Mouse (Mus musculus) hindbrain, embryonic 12.5 days (tissue): ENCODE measurements around the gene Podxl. TPM values are rescaled to one million over a fixed set of nuclear protein-coding genes. Genes with fewer than 3 reads are reported as not detected.

Experiments
- ATAC-seq: fragments of 200-750 bp; cut with Nextera tagmentation; 2 replicates; pipeline ENCODE4 v1.8.0; 2017; ENCODE audit warnings: moderate TSS enrichment; ENCODE audit not compliant: low FRiP score
- H3K27ac ChIP-seq: fragments of 300-500 bp; sonication (generic); 2 replicates; pipeline ENCODE4 v1.5.1; 2016; ENCODE audit warnings: mild to moderate bottlenecking
- H3K27me3 ChIP-seq: fragments of 300-500 bp; sonication (generic); 2 replicates; pipeline ENCODE4 v1.6.1; 2016; ENCODE audit warnings: mild to moderate bottlenecking
- H3K36me3 ChIP-seq: fragments of 300-500 bp; sonication (generic); 2 replicates; pipeline ENCODE4 v1.6.1; 2016; ENCODE audit warnings: mild to moderate bottlenecking
- H3K4me1 ChIP-seq: fragments of 300-500 bp; sonication (generic); 2 replicates; pipeline ENCODE4 v1.6.1; 2016
- H3K4me2 ChIP-seq: fragments of 300-500 bp; sonication (generic); replicated peaks from 2 replicates; pipeline ENCODE4 v1.6.1; 2016; ENCODE audit warnings: mild to moderate bottlenecking
- H3K4me3 ChIP-seq: fragments of 300-500 bp; sonication (generic); 2 replicates; pipeline ENCODE4 v1.5.1; 2016; ENCODE audit warnings: mild to moderate bottlenecking
- H3K9ac ChIP-seq: fragments of 300-500 bp; sonication (generic); 2 replicates; pipeline ENCODE4 v1.6.1; 2016; ENCODE audit warnings: mild to moderate bottlenecking, moderate library complexity
- H3K9me3 ChIP-seq: fragments of 300-500 bp; sonication (generic); replicated peaks from 2 replicates; pipeline ENCODE4 v1.6.1; 2016; ENCODE audit warnings: mild to moderate bottlenecking
- WGBS: fragments of 180-500 bp; shearing (Covaris S2); methylation state at CpG from one replicate; pipeline ENCODE4 v1.1.7; 2016; 5-methylcytosine and 5-hydroxymethylcytosine counted together
- polyA plus RNA-seq: library from polyadenylated mRNA; unstranded; fragments of >200 nt; fragmentation: Nextera tagmentation; extraction: Ambion mirVana; gene quantifications from 2 replicates; pipeline ENCODE4 v1.2.1, GENCODE M21; 2016

Gene Podxl
- polyA plus RNA-seq, 1 experiment from 2014 or later = 15.7 TPM

- no peak for ATAC-seq
- Histone ChIP-seq H3K4me3 (no peak overlapping the region), H3K9ac (no peak overlapping the region), H3K36me3 (no peaks in the 10 kb centered on the region), H3K27ac (no peak overlapping the region), H3K27me3 (no peaks in the 10 kb centered on the region), H3K9me3 (no peaks in the 10 kb centered on the region), H3K4me1 (peaks cover 11% of the 10 kb centered on the region), H3K4me2 (no peak overlapping the region)
- 81% methylated on average over 2 of the region's 2 CpGs for WGBS
Measured at GRCm38 (mm10) chr6:31592128-31592527, 28.3 kb upstream of the Podxl start.

- H3K4me1 ChIP-seq = peaks cover 6% of the 10 kb centered on the region
- no peaks in the 10 kb centered on the region for H3K36me3 ChIP-seq
- H3K9me3 ChIP-seq = no peaks in the 10 kb centered on the region
- no peak overlapping the region for H3K4me2 ChIP-seq
- H3K9ac ChIP-seq = no peak overlapping the region
- H3K4me3 ChIP-seq = no peak overlapping the region
- 89% methylated on average over 3 of the region's 3 CpGs for WGBS
- no peaks in the 10 kb centered on the region for H3K27me3 ChIP-seq
- no peak for ATAC-seq
- no peak overlapping the region for H3K27ac ChIP-seq
Measured at GRCm38 (mm10) chr6:31591676-31592075, 27.9 kb upstream of the Podxl start.

DNA sequence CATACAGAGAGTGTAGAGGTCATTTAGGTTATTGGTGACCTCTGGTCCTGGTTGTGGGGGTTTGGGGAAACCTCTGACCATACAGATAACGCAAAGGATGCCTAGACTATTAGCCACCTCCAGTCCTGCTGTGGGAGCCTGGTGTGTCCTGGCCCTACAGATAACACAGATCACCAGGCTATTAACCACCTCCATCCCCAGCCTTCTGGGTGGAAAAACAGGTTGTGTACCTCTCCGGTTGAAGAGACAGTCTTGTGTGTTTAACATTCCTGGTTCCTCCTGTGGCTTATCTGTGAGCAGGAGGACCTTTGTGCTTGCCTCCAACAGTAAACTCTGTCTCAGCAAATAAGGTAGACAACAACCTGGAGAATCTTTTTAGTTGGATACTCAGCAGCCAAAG lies 27.0 kb upstream of the Podxl start:
- Histone ChIP-seq H3K4me1 (no peaks in the 10 kb centered on the region), H3K27me3 (no peaks in the 10 kb centered on the region), H3K36me3 (no peaks in the 10 kb centered on the region), H3K4me2 (no peak overlapping the region), H3K9ac (no peak overlapping the region), H3K4me3 (no peak overlapping the region), H3K27ac (no peak overlapping the region), H3K9me3 (no peaks in the 10 kb centered on the region)
- ATAC-seq = no peak
- WGBS = 76% methylated on average over 2 of the region's 2 CpGs

DNA sequence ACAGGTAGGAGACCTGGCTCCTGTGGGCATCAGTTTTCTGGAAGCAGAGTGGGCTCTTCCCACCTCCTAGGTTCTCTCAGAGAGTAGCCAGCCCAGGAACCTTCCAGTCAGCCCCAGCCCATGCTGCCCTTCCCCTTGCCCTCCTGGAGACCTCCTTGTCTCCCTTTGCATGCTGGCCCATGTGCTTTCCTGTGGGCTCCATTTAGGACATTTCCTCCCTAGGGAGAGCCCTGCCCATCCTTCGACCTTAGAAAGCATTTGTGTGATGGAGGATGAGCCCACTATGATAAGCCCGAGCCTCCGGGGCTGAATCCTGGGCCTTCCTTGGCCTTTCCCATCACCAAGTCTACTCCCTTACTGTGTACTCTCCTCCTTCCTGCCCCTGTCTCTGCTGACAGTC lies 25.5 kb upstream of the Podxl start:
- H3K27me3 ChIP-seq = no peaks in the 10 kb centered on the region
- no peak overlapping the region for H3K9ac ChIP-seq
- H3K4me1 ChIP-seq = no peaks in the 10 kb centered on the region
- H3K27ac ChIP-seq = no peak overlapping the region
- H3K4me3 ChIP-seq = no peak overlapping the region
- H3K36me3 ChIP-seq = no peaks in the 10 kb centered on the region
- no peak overlapping the region for H3K4me2 ChIP-seq
- H3K9me3 ChIP-seq = no peaks in the 10 kb centered on the region
- 92% methylated on average over 3 of the region's 3 CpGs for WGBS
- no peak for ATAC-seq

DNA sequence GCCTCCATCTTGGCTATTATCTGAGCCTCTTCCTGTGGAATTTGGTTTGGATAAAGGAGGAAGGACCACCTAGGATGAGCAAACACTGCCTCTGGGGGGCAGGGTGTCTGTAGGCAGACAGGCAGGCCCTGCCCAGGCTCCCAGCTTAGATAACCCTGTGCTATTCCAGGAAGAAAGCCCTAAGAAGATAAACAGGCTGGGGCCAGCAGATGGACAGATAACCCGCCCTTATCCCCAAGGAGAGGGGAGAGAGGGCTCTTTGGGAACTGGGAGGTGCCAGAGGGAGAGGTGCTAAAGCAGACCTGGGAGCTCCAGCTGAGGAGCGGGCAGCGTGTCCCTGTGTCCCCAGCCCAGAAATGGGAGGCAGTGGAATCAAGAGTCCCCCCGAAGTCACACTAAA lies 23.9 kb upstream of the Podxl start:
- Histone ChIP-seq H3K9me3 (no peaks in the 10 kb centered on the region), H3K27ac (no peak overlapping the region), H3K36me3 (no peaks in the 10 kb centered on the region), H3K4me1 (no peaks in the 10 kb centered on the region), H3K9ac (no peak overlapping the region), H3K27me3 (no peaks in the 10 kb centered on the region), H3K4me2 (no peak overlapping the region), H3K4me3 (no peak overlapping the region)
- no peak for ATAC-seq
- 64% methylated on average over 4 of the region's 4 CpGs for WGBS

DNA sequence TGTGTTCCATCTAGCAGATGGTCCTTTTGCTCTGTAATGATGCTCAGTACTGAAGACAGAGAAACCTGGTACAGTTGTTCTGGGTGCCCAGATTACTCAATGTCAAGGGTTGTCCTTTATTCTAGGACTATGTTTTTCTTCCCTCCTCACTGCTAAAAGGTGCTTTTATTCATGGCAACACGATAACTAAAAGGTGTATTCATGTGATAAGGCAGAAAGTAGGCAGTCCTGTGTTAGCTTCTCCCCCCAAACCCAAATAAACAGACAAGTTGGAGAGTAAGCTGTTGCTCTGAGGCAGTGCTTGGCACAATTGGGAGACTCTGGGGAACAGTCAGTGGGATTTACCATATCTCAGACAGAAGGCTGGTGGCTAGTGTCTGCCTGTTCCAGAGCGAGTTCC lies 22.3 kb upstream of the Podxl start:
- no peak overlapping the region for H3K4me3 ChIP-seq
- no peak overlapping the region for H3K4me2 ChIP-seq
- no peak for ATAC-seq
- H3K9ac ChIP-seq = no peak overlapping the region
- no peak overlapping the region for H3K27ac ChIP-seq
- no peaks in the 10 kb centered on the region for H3K36me3 ChIP-seq
- WGBS = 87% methylated on average over 2 of the region's 2 CpGs
- no peaks in the 10 kb centered on the region for H3K4me1 ChIP-seq
- H3K27me3 ChIP-seq = no peaks in the 10 kb centered on the region
- no peaks in the 10 kb centered on the region for H3K9me3 ChIP-seq

DNA sequence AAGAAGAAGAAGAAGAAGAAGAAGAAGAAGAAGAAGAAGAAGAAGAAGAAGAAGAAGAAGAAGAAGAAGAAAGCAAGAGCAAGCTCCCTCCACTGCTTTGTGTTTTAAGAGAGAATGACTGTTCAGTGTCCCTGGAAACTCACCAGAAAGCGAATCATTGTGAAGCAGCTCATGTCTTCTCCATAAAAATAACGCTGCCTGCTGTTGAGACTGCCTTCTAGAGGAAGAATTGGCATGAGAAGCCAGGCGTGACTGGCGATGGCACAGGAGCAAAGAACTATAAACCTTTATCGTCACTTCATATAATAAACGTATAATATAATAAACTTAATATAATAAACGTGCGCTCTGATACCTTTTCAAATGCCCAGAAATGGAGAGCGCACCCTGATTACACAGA lies 12.4 kb upstream of the Podxl start:
- Histone ChIP-seq H3K36me3 (no peaks in the 10 kb centered on the region), H3K9me3 (no peaks in the 10 kb centered on the region), H3K9ac (no peak overlapping the region), H3K27ac (no peak overlapping the region), H3K27me3 (no peaks in the 10 kb centered on the region), H3K4me3 (no peak overlapping the region), H3K4me2 (no peak overlapping the region), H3K4me1 (no peaks in the 10 kb centered on the region)
- WGBS = 89% methylated on average over 9 of the region's 9 CpGs
- ATAC-seq = no peak

- no peak overlapping the region for H3K27ac ChIP-seq
Measured at GRCm38 (mm10) chr6:31575063-31575462, 11.3 kb upstream of the Podxl start.

GRCm38 (mm10) chr6:31571459-31571858 lies 7.7 kb upstream of the Podxl start:
- H3K9ac ChIP-seq = no peak overlapping the region
- no peaks in the 10 kb centered on the region for H3K36me3 ChIP-seq
- no peak overlapping the region for H3K4me3 ChIP-seq
- no peak for ATAC-seq
- H3K4me1 ChIP-seq = 0 out of 2 replicates have a peak, but pooled peaks cover 2% of the 10 kb centered on the region
- peaks cover 6% of the 10 kb centered on the region for H3K27me3 ChIP-seq
- H3K27ac ChIP-seq = no peak overlapping the region
- H3K9me3 ChIP-seq = no peaks in the 10 kb centered on the region
- no peak overlapping the region for H3K4me2 ChIP-seq
- 67% methylated on average over 3 of the region's 3 CpGs for WGBS

More at GRCm38 (mm10) chr6:31575063-31575462, 11.3 kb upstream of the Podxl start:
- WGBS = 75% methylated on average over 4 of the region's 4 CpGs
- Histone ChIP-seq H3K9ac (no peak overlapping the region), H3K4me3 (no peak overlapping the region), H3K4me1 (no peaks in the 10 kb centered on the region), H3K4me2 (no peak overlapping the region), H3K27me3 (no peaks in the 10 kb centered on the region), H3K9me3 (no peaks in the 10 kb centered on the region), H3K36me3 (no peaks in the 10 kb centered on the region)
- no peak for ATAC-seq

DNA sequence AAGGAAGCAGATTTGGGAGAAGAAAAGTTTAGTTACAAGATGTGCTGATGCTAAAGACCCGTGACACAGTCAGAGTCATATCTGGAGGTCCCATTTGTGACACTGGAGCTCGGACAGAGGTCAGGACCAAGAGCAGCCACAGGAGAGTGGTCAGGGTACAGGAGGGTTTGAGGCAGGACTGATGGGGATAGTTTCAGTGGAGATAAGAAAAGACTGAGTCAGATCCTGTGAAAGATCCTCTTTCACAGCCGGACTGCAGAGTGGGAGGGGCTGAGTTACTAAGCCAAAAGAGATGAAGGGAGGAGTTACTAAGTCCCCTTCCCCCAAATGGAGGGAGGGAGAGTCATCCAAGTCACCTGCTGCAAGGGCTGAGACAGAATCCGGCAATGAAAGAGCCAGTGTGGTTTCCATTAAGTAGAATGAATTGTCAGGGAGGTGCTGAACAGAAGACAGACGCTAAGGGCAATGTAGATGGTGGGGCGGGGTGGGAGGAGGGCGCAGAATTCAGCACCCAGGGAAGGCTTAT lies 4.4 kb upstream of the Podxl start:
- H3K4me3 ChIP-seq = no peak overlapping the region
- H3K9ac ChIP-seq = no peak overlapping the region
- no peak overlapping the region for H3K27ac ChIP-seq
- H3K27me3 ChIP-seq = peaks cover 6% of the 10 kb centered on the region
- no peak overlapping the region for H3K4me2 ChIP-seq
- no peaks in the 10 kb centered on the region for H3K9me3 ChIP-seq
- peaks cover 6% of the 10 kb centered on the region; the same call in 1 of the 2 replicates for H3K4me1 ChIP-seq
- H3K36me3 ChIP-seq = no peaks in the 10 kb centered on the region
- WGBS = 28% methylated on average over 7 of the region's 7 CpGs
- ATAC-seq = no peak

GRCm38 (mm10) chr6:31567200-31567599 lies 3.4 kb upstream of the Podxl start:
- H3K36me3 ChIP-seq = no peaks in the 10 kb centered on the region
- ATAC-seq = no peak
- no peak overlapping the region for H3K4me3 ChIP-seq
- H3K4me2 ChIP-seq = no peak overlapping the region
- H3K4me1 ChIP-seq = peaks cover 13% of the 10 kb centered on the region; the same call in 1 of the 2 replicates
- H3K9ac ChIP-seq = no peak overlapping the region
- peaks cover 8% of the 10 kb centered on the region for H3K27me3 ChIP-seq
- H3K9me3 ChIP-seq = no peaks in the 10 kb centered on the region
- WGBS = 35% methylated on average over 7 of the region's 7 CpGs
- H3K27ac ChIP-seq = no peak overlapping the region

- H3K4me3 ChIP-seq = peak overlapping the region; percentile 73
- H3K27me3 ChIP-seq = peaks cover 13% of the 10 kb centered on the region
- H3K4me2 ChIP-seq = peak overlapping the region; percentile 71
- no peaks in the 10 kb centered on the region for H3K36me3 ChIP-seq
- 2% methylated on average over 17 of the region's 17 CpGs for WGBS
- H3K9me3 ChIP-seq = no peaks in the 10 kb centered on the region
- H3K4me1 ChIP-seq = peaks cover 30% of the 10 kb centered on the region
- H3K27ac ChIP-seq = 0 out of 2 replicates have a peak overlapping the region, but pooled peaks have one; percentile 17
- no peak for ATAC-seq
- H3K9ac ChIP-seq = peak overlapping the region; percentile 49
Measured at GRCm38 (mm10) chr6:31564901-31565391, 1.2 kb upstream of the Podxl start.

GRCm38 (mm10) chr6:31564182-31564531 lies 376 bp upstream of the Podxl start:
- peak overlapping the region; percentile 78 for H3K9ac ChIP-seq
- no peaks in the 10 kb centered on the region for H3K9me3 ChIP-seq
- H3K4me1 ChIP-seq = peaks cover 34% of the 10 kb centered on the region
- ATAC-seq = peak; percentile 69
- under 1% methylated on average over 14 of the region's 18 CpGs for WGBS
- H3K36me3 ChIP-seq = no peaks in the 10 kb centered on the region
- peaks cover 14% of the 10 kb centered on the region for H3K27me3 ChIP-seq
- peak overlapping the region; percentile 67 for H3K27ac ChIP-seq
- H3K4me3 ChIP-seq = peak overlapping the region; percentile 73
- peak overlapping the region; percentile 71 for H3K4me2 ChIP-seq
